Mouse (Mus musculus) thymus, adult 2 months (tissue): ENCODE results near the gene Tlcd1.

Experiments
- CTCF ChIP-seq: fragments of 200-500 bp; IDR thresholded peaks from 2 replicates; pipeline ENCODE4 v1.5.1; 2012; ENCODE audit warnings: mild to moderate bottlenecking, control low read depth, low read length, moderate library complexity, borderline replicate concordance; ENCODE audit not compliant: control insufficient read depth, poor library complexity, insufficient read depth; ENCODE audit errors: extremely low read depth
- POLR2A ChIP-seq: fragments of 200-500 bp; IDR thresholded peaks from 2 replicates; pipeline ENCODE4 v1.6.1; 2012; ENCODE audit warnings: mild to moderate bottlenecking, low read length, control low read depth, moderate library complexity; ENCODE audit not compliant: control insufficient read depth, poor library complexity, insufficient read depth; ENCODE audit errors: extremely low read depth

- TF ChIP-seq CTCF (no peak), POLR2A (no peak)
Observed at GRCm38 (mm10) chr11:78172748-78173383, 3.6 kb upstream of the Tlcd1 start.
